7 mouse cellular contexts compared by ENCODE assay signal in the genomic region with DNA sequence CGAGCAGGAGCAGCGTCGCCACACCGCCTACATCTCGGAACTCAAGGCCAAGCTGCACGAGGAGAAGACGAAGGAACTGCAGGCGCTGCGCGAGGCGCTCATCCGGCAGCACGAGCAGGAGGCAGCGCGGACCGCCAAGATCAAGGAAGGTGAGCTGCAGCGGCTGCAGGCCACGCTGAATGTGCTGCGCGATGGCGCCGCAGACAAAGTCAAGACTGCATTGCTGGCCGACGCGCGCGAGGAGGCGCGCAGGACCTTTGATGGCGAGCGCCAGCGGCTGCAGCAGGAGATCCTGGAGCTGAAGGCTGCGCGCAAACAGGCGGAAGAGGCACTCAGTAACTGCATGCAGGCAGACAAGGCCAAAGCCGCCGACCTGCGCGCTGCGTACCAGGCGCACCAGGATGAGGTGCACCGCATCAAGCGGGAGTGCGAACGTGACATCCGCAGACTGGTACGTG. TPM values are rescaled to one million over a fixed set of nuclear protein-coding genes. Genes with fewer than 3 reads are reported as not detected.
A peak's percentile ranks its signal among the peaks of the same experiment; 100 is the strongest.
DNase-seq lines count a peak whose midpoint lies in the region; ATAC-seq and TF ChIP-seq lines count a peak whose summit lies in the region.

No protein-coding gene starts in this region.

- H3K9ac ChIP-seq in hindbrain, postnatal 0 days (replicated peaks; ENCODE audit: low read length), result peak overlapping the region; percentile 33

- no peaks in the 10 kb centered on the region for H3K9me3 ChIP-seq in hindbrain, postnatal 0 days (ENCODE audit: low read length)

- no peaks in the 10 kb centered on the region for H3K36me3 ChIP-seq in hindbrain, postnatal 0 days (ENCODE audit: insufficient read depth, low read length)

- peak; percentile 46 for DNase-seq in right cerebral cortex, postnatal 4 days
- no peak for DNase-seq in right cerebral cortex, adult 18-20 months
- peak; percentile 49 to 55 for DNase-seq in cerebellum, postnatal 36 days
- peak; percentile 75 for DNase-seq in hindbrain, postnatal 0 days (ENCODE audit: low spot score)
- peak; percentile 57 for DNase-seq in retina, embryonic 14.5 days (ENCODE audit: low spot score)
- no peak for DNase-seq in ovary, adult 18-20 months (ENCODE audit: low spot score)
- DNase-seq in spleen, adult 12 weeks (ENCODE audit: low spot score), result no peak

- peak; percentile 50 for TF ChIP-seq CTCF in hindbrain, postnatal 0 days (IDR thresholded peaks at IDR 0.05; ENCODE audit: low read depth)

- WGBS in hindbrain, postnatal 0 days, result 3% methylated on average over 45 of the region's 47 CpGs

- H3K4me2 ChIP-seq in hindbrain, postnatal 0 days (ENCODE audit: low read depth, low read length), result peak overlapping the region; percentile 51

- ATAC-seq in hindbrain, postnatal 0 days, result peak; percentile 44

- H3K27ac ChIP-seq in hindbrain, postnatal 0 days, result peak overlapping the region; percentile 20; the same call in 1 of the 2 replicates

- H3K27me3 ChIP-seq in hindbrain, postnatal 0 days (ENCODE audit: insufficient read depth, low read length), result no peaks in the 10 kb centered on the region

- H3K4me1 ChIP-seq in hindbrain, postnatal 0 days (ENCODE audit: insufficient read depth, low read length), result peaks cover 9% of the 10 kb centered on the region; the same call in 1 of the 2 replicates

- H3K4me3 ChIP-seq in hindbrain, postnatal 0 days (ENCODE audit: low read length), result peak overlapping the region; percentile 16

RNA-seq across cellular contexts. Expression of a gene that starts 6.0 kb away (rescaled TPM):
- 17.4 and 20.0 TPM in 2 replicates for total RNA-seq in hindbrain, postnatal 0 days (2014; rRNA removed)
- polyA plus RNA-seq in hindbrain, postnatal 0 days (2015; fragmentation: Nextera tagmentation; extraction: Ambion mirVana), result 1.5 and 1.7 TPM in 2 replicates

Comparison
In these comparisons a context has a peak if more than half of its experiments do, and no peak if none do; other contexts are left out.
1. DNase-seq: peak in right cerebral cortex, postnatal 4 days (single experiment), cerebellum, postnatal 36 days (2 of 2), hindbrain, postnatal 0 days (single experiment) and retina, embryonic 14.5 days (single experiment); none in right cerebral cortex, adult 18-20 months (single experiment), ovary, adult 18-20 months (single experiment) and spleen, adult 12 weeks (single experiment).